Mouse (Mus musculus) forebrain, embryonic 13.5 days (tissue): ENCODE results near the gene Olfr713. TPM values are rescaled to one million over a fixed set of nuclear protein-coding genes. Genes with fewer than 3 reads are reported as not detected.

Source experiments
- polyA plus RNA-seq: library from polyadenylated mRNA; unstranded; fragments of >200 nt; fragmentation: Nextera tagmentation; extraction: Ambion mirVana; gene quantifications from 2 replicates; pipeline ENCODE4 v1.2.1, GENCODE M21; 2015

The Olfr713 gene
- polyA plus RNA-seq, 1 experiment from 2014 or later, result not detected

Other genes starting within 250 kb of the Olfr713 start
- not detected in 2 replicates for gene Olfr699, start 238.0 kb upstream of the Olfr713 start, polyA plus RNA-seq
- gene Olfr700, start 222.3 kb upstream of the Olfr713 start, polyA plus RNA-seq, result not detected in 2 replicates
- gene Olfr701, start 217.0 kb upstream of the Olfr713 start, polyA plus RNA-seq, result not detected in 2 replicates
- gene Olfr702, start 197.3 kb upstream of the Olfr713 start, polyA plus RNA-seq, result not detected in 2 replicates
- gene Olfr703, start 187.8 kb upstream of the Olfr713 start, polyA plus RNA-seq, result not detected in 2 replicates
- not detected in 2 replicates for gene Olfr704, start 168.0 kb upstream of the Olfr713 start, polyA plus RNA-seq
- not detected in 2 replicates for gene Olfr705, start 154.3 kb upstream of the Olfr713 start, polyA plus RNA-seq
- gene Olfr706, start 143.0 kb upstream of the Olfr713 start, polyA plus RNA-seq, result not detected in 2 replicates
- not detected in 2 replicates for gene Olfr707, start 129.9 kb upstream of the Olfr713 start, polyA plus RNA-seq
- not detected in 2 replicates for gene Olfr1532-ps1, start 123.2 kb upstream of the Olfr713 start, polyA plus RNA-seq
- not detected in 2 replicates for gene Olfr709-ps1, start 99.0 kb upstream of the Olfr713 start, polyA plus RNA-seq
- not detected in 2 replicates for gene Olfr710, start 82.9 kb upstream of the Olfr713 start, polyA plus RNA-seq
- gene Olfr6, start 67.2 kb upstream of the Olfr713 start, polyA plus RNA-seq, result not detected in 2 replicates
- not detected in 2 replicates for gene Olfr711, start 55.7 kb upstream of the Olfr713 start, polyA plus RNA-seq
- not detected in 2 replicates for gene Olfr2, start 25.1 kb upstream of the Olfr713 start, polyA plus RNA-seq
- gene Olfr714, start 39.8 kb downstream of the Olfr713 start, polyA plus RNA-seq, result not detected in 2 replicates
- gene Olfr17, start 62.0 kb downstream of the Olfr713 start, polyA plus RNA-seq, result not detected in 2 replicates
- not detected in 2 replicates for gene Olfr715b, start 79.2 kb downstream of the Olfr713 start, polyA plus RNA-seq
- not detected in 2 replicates for gene Olfr715, start 99.9 kb downstream of the Olfr713 start, polyA plus RNA-seq
- gene Olfr716, start 107.2 kb downstream of the Olfr713 start, polyA plus RNA-seq, result not detected in 2 replicates
- gene Nlrp14, start 135.8 kb downstream of the Olfr713 start, polyA plus RNA-seq, result not detected in 2 replicates
- not detected in 2 replicates for gene Rbmxl2, start 178.3 kb downstream of the Olfr713 start, polyA plus RNA-seq